Mouse (Mus musculus) neural tube, embryonic 11.5 days (tissue): ENCODE measurements around the gene Acp7. TPM values are rescaled to one million over a fixed set of nuclear protein-coding genes. Genes with fewer than 3 reads are reported as not detected.

ENCODE experiments used
- ATAC-seq: fragments of 200-750 bp; cut with Nextera tagmentation; 2 replicates; pipeline ENCODE4 v1.8.0; 2017; ENCODE audit warnings: moderate number of reproducible peaks, mild to moderate bottlenecking, moderate TSS enrichment, moderate library complexity; ENCODE audit not compliant: insufficient read depth, low FRiP score, low TSS enrichment
- DNase-seq: peaks from one replicate; pipeline ENCODE4 v3.0.0-alpha.2; 2015; ENCODE audit warnings: low spot score
- H3K27ac ChIP-seq: fragments of 300-500 bp; sonication (generic); 2 replicates; pipeline ENCODE4 v1.5.1; 2014; ENCODE audit warnings: low read depth, mild to moderate bottlenecking, low read length
- H3K27me3 ChIP-seq: fragments of 300-500 bp; sonication (generic); 2 replicates; pipeline ENCODE4 v1.6.1; 2014; ENCODE audit warnings: mild to moderate bottlenecking, low read length, mixed read lengths; ENCODE audit not compliant: control insufficient read depth, insufficient read depth
- H3K36me3 ChIP-seq: fragments of 300-500 bp; sonication (generic); 2 replicates; pipeline ENCODE4 v1.6.1; 2014; ENCODE audit warnings: mild to moderate bottlenecking, low read length, moderate library complexity, mixed read lengths; ENCODE audit not compliant: control insufficient read depth, insufficient read depth
- H3K4me1 ChIP-seq: fragments of 300-500 bp; sonication (generic); 2 replicates; pipeline ENCODE4 v1.6.1; 2014; ENCODE audit warnings: low read length, mixed read lengths; ENCODE audit not compliant: control insufficient read depth, insufficient read depth
- H3K4me2 ChIP-seq: fragments of 300-500 bp; sonication (generic); 2 replicates; pipeline ENCODE4 v1.6.1; 2014; ENCODE audit warnings: low read depth, mild to moderate bottlenecking, moderate library complexity
- H3K4me3 ChIP-seq: fragments of 300-500 bp; sonication (generic); 2 replicates; pipeline ENCODE4 v1.5.1; 2014; ENCODE audit warnings: low read depth, low read length
- H3K9ac ChIP-seq: fragments of 300-500 bp; sonication (generic); 2 replicates; pipeline ENCODE4 v1.6.1; 2014; ENCODE audit warnings: mild to moderate bottlenecking, low read length
- H3K9me3 ChIP-seq: fragments of 300-500 bp; sonication (generic); 2 replicates; pipeline ENCODE4 v1.6.1; 2016; ENCODE audit warnings: low read length; ENCODE audit not compliant: control insufficient read depth
- WGBS: fragments of 180-500 bp; shearing (Covaris S2); extraction: QIAGEN DNeasy Blood & Tissue Kit; methylation state at CpG from one replicate; pipeline ENCODE4 v1.1.7; 2014; 5-methylcytosine and 5-hydroxymethylcytosine counted together
- polyA plus RNA-seq: library from polyadenylated mRNA; unstranded; fragments of >200 nt; fragmentation: Nextera tagmentation; extraction: Ambion mirVana; gene quantifications from 2 replicates; pipeline ENCODE4 v1.2.1, GENCODE M21; 2014

The Acp7 gene
- polyA plus RNA-seq, 1 experiment from 2014 or later: not detected

- H3K4me2 ChIP-seq: peak overlapping the region; percentile 82
- H3K36me3 ChIP-seq: no peaks in the 10 kb centered on the region; the same call in 1 of the 2 replicates
- H3K9me3 ChIP-seq: no peaks in the 10 kb centered on the region
- ATAC-seq: 0 out of 2 replicates have a peak, but pooled peaks have one; percentile 2
- WGBS: 9% methylated on average over 9 of the region's 9 CpGs
- H3K9ac ChIP-seq: peak overlapping the region; percentile 74
- H3K27ac ChIP-seq: 0 out of 2 replicates have a peak overlapping the region, but pooled peaks have one; percentile 1
- peak overlapping the region; percentile 78 for H3K4me3 ChIP-seq
- peak; percentile 26 for DNase-seq
- peaks cover 23% of the 10 kb centered on the region for H3K4me1 ChIP-seq
- H3K27me3 ChIP-seq: no peaks in the 10 kb centered on the region
Observed at GRCm38 (mm10) chr7:28597277-28597570, 33.9 kb downstream of the Acp7 start.

DNA sequence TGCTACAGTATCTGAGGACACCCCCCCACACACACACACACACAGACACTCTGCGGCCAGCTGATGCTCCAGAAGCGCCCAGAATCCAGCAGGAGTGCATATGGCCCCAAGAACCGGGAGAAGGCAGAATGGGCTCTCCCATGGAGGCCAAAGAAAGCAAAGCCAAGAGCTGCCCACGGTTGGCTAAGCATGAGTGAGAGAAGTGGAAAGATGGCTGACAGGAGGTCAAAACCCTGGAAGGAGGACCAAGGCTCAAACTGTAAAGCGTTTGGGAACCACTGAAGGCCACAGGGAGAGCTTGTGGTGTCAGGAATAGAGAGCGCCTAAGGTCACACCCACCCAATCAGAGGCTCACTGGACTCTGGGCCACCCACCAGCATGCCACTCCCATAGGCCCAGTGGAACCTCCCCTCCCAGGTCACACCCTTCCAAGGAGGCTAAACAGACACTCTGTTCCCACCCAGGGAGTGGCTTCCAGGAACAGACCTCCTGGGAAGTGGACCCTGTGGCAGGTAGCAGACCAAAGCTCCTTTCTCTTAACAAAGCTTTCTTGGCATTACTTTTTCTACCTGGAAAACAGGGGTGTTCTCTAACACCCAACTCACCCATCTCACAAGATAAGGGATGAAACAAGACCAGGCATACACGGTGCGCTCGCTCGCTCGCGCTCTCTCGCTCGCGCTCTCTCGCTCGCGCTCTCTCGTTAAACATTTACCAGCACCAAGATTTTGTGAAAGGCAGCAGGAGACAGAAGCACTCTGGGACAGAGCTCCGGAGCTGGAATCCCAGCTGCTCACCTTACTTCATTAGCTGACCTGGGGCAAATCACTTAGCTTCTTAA, 34.5 kb downstream of the Acp7 start:
- H3K36me3 ChIP-seq: no peaks in the 10 kb centered on the region; the same call in 1 of the 2 replicates

DNA sequence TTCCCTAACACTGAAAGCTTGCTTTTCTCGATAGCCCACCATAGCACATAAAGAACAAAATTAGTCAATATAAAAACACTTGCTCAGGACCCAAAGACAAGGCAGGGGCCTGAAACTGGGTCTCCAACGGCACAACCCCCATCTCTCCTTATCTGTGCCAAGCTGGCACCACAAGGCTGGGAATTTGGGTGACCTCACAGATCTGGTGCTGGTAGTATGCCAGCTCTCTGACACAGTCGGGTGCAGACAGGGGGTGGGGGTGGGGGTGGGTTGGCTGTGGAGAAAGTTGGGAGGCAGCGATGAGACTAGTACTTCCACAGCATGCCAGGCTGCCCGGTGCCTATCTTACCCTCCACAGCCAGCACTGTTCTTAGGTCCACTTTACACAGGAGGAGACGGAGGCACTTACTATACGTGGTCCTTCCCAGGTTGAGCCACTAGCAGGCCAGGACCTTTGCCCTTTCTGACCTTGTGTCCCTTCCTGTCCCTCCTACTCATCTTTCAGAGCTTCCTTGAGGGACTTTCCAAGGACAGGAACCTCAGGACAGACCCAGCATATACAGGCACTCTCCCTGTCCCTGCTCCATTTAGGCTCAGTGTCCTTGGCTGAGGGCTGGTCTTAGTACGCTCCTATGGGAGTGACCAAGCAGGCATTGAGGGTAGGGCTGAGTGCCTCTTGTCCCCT, 35.2 kb downstream of the Acp7 start:
- H3K4me3 ChIP-seq: no peak overlapping the region
- peaks cover 23% of the 10 kb centered on the region for H3K4me1 ChIP-seq

More for the DNA sequence above, 34.5 kb downstream of the Acp7 start:
- Histone ChIP-seq H3K9me3 (no peaks in the 10 kb centered on the region), H3K27ac (peak overlapping the region; percentile 1; the same call in 1 of the 2 replicates), H3K4me2 (peak overlapping the region; percentile 82), H3K4me1 (peaks cover 23% of the 10 kb centered on the region), H3K9ac (peak overlapping the region; percentile 74), H3K4me3 (peak overlapping the region; percentile 78), H3K27me3 (no peaks in the 10 kb centered on the region)
- 34% methylated on average over 20 of the region's 20 CpGs for WGBS
- DNase-seq (no peak), ATAC-seq (no peak)

DNA sequence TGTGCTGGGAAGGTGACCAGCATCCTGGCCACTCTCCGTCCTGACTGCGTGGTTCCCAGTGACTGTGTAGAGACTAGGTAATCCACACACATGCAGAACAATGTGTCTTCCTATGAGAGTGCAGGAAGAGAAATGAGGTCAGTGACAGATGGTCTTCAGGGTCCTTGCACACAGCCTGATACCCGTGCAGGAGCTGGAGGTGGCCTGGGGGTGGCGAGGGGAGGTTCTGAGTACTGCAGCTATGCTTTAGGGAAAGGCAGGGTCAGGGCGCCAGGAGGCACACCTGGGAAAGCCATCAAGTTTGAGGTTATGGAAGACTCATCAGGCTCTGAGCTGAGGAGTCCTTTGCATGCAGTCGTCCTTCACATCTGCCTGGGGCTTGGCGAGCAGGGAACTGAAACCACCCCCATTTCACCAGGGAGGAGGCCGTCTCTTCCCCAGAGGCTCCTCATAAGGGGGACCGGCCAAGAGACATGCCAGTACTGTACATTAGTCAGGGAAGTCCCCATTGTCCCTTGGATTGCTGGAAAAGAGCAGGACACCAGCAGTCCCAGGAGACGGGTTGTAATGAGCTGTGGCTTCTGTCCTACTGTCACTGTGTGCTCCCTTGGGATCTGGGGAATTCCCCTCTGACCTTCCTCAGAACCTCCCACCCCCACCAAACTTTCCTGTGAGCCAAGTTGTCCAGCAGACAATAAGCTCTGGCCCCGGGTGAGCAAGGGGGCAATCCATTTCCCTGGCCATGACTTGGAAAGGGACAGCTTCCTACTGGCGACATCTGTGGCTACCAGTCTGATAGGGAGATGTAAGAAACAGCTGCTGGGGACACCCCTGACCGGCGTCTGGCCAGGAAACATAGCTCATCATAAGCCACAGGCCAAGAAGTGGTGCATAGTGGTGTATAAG, 37.7 kb downstream of the Acp7 start:
- Histone ChIP-seq H3K36me3 (no peaks in the 10 kb centered on the region; the same call in 1 of the 2 replicates), H3K4me3 (no peak overlapping the region), H3K9ac (no peak overlapping the region), H3K4me2 (no peak overlapping the region), H3K9me3 (no peaks in the 10 kb centered on the region), H3K4me1 (peaks cover 23% of the 10 kb centered on the region), H3K27me3 (no peaks in the 10 kb centered on the region), H3K27ac (no peak overlapping the region)
- DNase-seq (no peak), ATAC-seq (no peak)
- 35% methylated on average over 14 of the region's 14 CpGs for WGBS

More for the DNA sequence above, 35.2 kb downstream of the Acp7 start:
- no peak overlapping the region for H3K9ac ChIP-seq
- H3K27me3 ChIP-seq: no peaks in the 10 kb centered on the region
- no peak for DNase-seq
- ATAC-seq: no peak
- H3K36me3 ChIP-seq: no peaks in the 10 kb centered on the region; the same call in 1 of the 2 replicates
- H3K27ac ChIP-seq: no peak overlapping the region
- no peaks in the 10 kb centered on the region for H3K9me3 ChIP-seq
- peak overlapping the region; percentile 82 for H3K4me2 ChIP-seq
- 81% methylated on average over 8 of the region's 8 CpGs for WGBS

DNA sequence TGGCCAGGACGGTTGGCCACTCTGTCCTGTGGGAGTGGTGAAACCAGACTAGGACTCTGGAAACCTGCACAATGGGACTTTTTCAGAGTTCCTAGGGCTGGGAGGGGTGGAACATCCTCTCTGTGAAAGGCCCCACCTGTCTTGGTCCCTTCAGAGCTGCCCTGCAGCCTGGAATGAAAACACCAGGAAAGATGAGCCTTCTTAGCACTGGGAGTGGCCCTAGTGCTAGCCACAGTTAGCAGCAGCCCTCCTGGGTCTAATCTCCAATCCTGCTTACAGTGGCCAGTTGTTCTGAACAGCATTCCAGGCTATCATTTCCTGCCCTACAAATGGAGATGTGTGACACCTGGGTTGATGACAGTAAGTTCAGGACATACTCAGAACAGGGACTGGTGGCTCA, 39.3 kb downstream of the Acp7 start:
- WGBS: 71% methylated on average over 1 of the region's 1 CpGs
- ATAC-seq (no peak), DNase-seq (no peak)
- no peak overlapping the region for H3K9ac ChIP-seq
- no peak overlapping the region for H3K27ac ChIP-seq
- no peaks in the 10 kb centered on the region for H3K9me3 ChIP-seq
- no peaks in the 10 kb centered on the region; the same call in 1 of the 2 replicates for H3K36me3 ChIP-seq
- no peak overlapping the region for H3K4me2 ChIP-seq
- no peaks in the 10 kb centered on the region for H3K27me3 ChIP-seq
- peaks cover 26% of the 10 kb centered on the region for H3K4me1 ChIP-seq
- H3K4me3 ChIP-seq: no peak overlapping the region

DNA sequence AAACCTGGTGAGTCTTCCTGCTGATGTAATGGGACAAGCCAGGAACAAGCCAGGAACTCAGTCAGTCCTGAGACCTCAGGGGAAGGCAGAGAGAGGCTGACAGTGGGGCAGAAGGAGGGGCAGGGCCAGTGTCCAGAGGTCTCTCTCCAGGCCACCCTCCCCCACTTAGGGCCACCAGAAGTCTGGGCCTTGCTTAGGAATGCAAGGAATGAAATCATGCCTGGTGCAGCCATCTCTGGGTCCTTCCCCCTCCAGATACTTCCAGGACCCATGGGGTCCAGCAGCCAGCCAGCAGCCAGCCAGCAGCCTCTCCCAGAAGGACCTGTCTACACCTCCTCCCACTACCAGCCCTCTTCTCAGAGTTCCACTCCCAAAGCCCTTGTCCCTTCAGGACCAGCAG, 43.5 kb downstream of the Acp7 start:
- no peak overlapping the region for H3K27ac ChIP-seq
- H3K4me3 ChIP-seq: no peak overlapping the region
- no peak overlapping the region for H3K4me2 ChIP-seq
- DNase-seq (no peak), ATAC-seq (no peak)
- peaks cover 8% of the 10 kb centered on the region for H3K4me1 ChIP-seq
- H3K27me3 ChIP-seq: no peaks in the 10 kb centered on the region
- H3K9ac ChIP-seq: no peak overlapping the region; the same call in 1 of the 2 replicates
- no peaks in the 10 kb centered on the region for H3K36me3 ChIP-seq
- H3K9me3 ChIP-seq: no peaks in the 10 kb centered on the region

DNA sequence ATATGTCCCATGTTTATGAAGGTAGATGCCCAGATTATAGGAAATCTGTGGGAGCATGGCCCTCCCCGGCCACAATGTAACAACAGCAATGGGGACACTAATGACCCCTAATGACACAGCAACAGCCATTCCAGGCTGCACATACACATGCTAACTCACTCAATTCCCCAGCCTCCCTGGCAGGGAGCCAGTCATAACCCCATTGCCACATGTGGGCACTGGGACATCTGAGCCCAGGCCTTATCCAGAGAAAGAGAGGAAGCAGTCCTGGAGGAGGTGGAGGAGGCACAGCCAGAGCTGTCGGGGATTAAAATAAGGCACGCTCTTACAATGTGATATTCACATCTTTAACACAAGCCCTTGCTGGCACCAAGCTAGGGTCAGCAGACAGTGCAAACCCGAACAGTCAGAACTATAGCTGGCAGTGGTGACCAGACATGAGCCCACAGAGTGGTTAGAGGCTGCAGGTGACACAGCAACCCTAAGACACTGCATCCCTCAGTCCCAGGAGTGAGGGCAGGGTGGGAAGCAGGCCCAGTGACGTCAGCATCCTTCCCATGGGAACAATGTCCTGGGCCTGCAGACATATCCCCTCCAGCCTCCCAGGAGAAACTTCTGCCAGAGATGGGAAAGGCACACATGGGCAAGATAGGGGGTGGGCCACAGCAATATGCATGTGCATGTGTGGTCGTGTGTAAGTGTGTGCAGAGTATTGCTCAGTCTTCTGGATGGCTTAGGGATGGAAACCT, 44.3 kb downstream of the Acp7 start:
- no peak overlapping the region for H3K27ac ChIP-seq
- H3K4me2 ChIP-seq: no peak overlapping the region
- no peaks in the 10 kb centered on the region for H3K9me3 ChIP-seq
- DNase-seq: no peak
- no peak overlapping the region for H3K9ac ChIP-seq
- peaks cover 8% of the 10 kb centered on the region for H3K4me1 ChIP-seq
- no peak overlapping the region for H3K4me3 ChIP-seq
- no peak for ATAC-seq
- no peaks in the 10 kb centered on the region for H3K27me3 ChIP-seq
- no peaks in the 10 kb centered on the region for H3K36me3 ChIP-seq
- 58% methylated on average over 6 of the region's 6 CpGs for WGBS

- no peaks in the 10 kb centered on the region for H3K27me3 ChIP-seq
- H3K9ac ChIP-seq: no peak overlapping the region
- H3K4me3 ChIP-seq: no peak overlapping the region
- 81% methylated on average over 6 of the region's 6 CpGs for WGBS
- peaks cover 8% of the 10 kb centered on the region for H3K4me1 ChIP-seq
- no peak overlapping the region for H3K4me2 ChIP-seq
- no peak overlapping the region for H3K27ac ChIP-seq
- DNase-seq (no peak), ATAC-seq (no peak)
- no peaks in the 10 kb centered on the region for H3K36me3 ChIP-seq
- no peaks in the 10 kb centered on the region for H3K9me3 ChIP-seq
Observed at GRCm38 (mm10) chr7:28585001-28585400, 46.1 kb downstream of the Acp7 start.
